13 mouse cellular contexts compared by ENCODE assay signal in genomic region chr9:14904741-14905475, GRCm38 (mm10). TPM values are rescaled to one million over a fixed set of nuclear protein-coding genes. Genes with fewer than 3 reads are reported as not detected.
DNase-seq lines count a peak whose midpoint lies in the region; ATAC-seq lines count a peak whose summit lies in the region.
"Had no signal": no experiment of that assay in that cellular context is flagged by ENCODE, and none has a peak within 500 bp of the region (broad histone marks: within the 10 kb centered on the region; RNA-seq: fewer than 3 reads in every experiment).

No protein-coding gene starts in this region.

- H3K36me3 ChIP-seq in heart, embryonic 12.5 days: no peaks in the 10 kb centered on the region
- H3K36me3 ChIP-seq in midbrain, embryonic 16.5 days (ENCODE audit: control insufficient read depth, insufficient read depth, low read length): no peaks in the 10 kb centered on the region
- H3K36me3 ChIP-seq in midbrain, embryonic 10.5 days: no peaks in the 10 kb centered on the region
- no peaks in the 10 kb centered on the region for H3K36me3 ChIP-seq in embryonic facial prominence, embryonic 14.5 days (ENCODE audit: control insufficient read depth, insufficient read depth, low read length)
- H3K36me3 ChIP-seq: hindbrain, embryonic 15.5 days; liver, embryonic 13.5 days had no signal

- no peaks in the 10 kb centered on the region for H3K9me3 ChIP-seq in heart, embryonic 12.5 days (replicated peaks)
- no peaks in the 10 kb centered on the region for H3K9me3 ChIP-seq in midbrain, embryonic 16.5 days (replicated peaks; ENCODE audit: control insufficient read depth, low read length, poor library complexity, severe bottlenecking)
- H3K9me3 ChIP-seq in midbrain, embryonic 10.5 days (replicated peaks): no peaks in the 10 kb centered on the region
- H3K9me3 ChIP-seq in embryonic facial prominence, embryonic 14.5 days (ENCODE audit: control insufficient read depth, low read length): no peaks in the 10 kb centered on the region
- H3K9me3 ChIP-seq: hindbrain, embryonic 15.5 days; liver, embryonic 13.5 days had no signal

- ATAC-seq in heart, embryonic 12.5 days (ENCODE audit: insufficient number of reproducible peaks, low FRiP score): no peak
- peak; percentile 43; the same call in 1 of the 2 replicates for ATAC-seq in midbrain, embryonic 16.5 days
- ATAC-seq in embryonic facial prominence, embryonic 14.5 days (ENCODE audit: low read depth): peak; percentile 62; the same call in 1 of the 2 replicates

- no peak overlapping the region for H3K9ac ChIP-seq in heart, embryonic 12.5 days
- no peak overlapping the region for H3K9ac ChIP-seq in midbrain, embryonic 16.5 days (ENCODE audit: low read depth, low read length)
- H3K9ac ChIP-seq in embryonic facial prominence, embryonic 14.5 days (ENCODE audit: low read depth, low read length): no peak overlapping the region
- H3K9ac ChIP-seq: hindbrain, embryonic 15.5 days; liver, embryonic 13.5 days had no signal

- H3K27me3 ChIP-seq in heart, embryonic 12.5 days (replicated peaks): no peaks in the 10 kb centered on the region
- H3K27me3 ChIP-seq in midbrain, embryonic 16.5 days (ENCODE audit: control insufficient read depth, insufficient read depth, low read depth, low read length): no peaks in the 10 kb centered on the region
- no peaks in the 10 kb centered on the region for H3K27me3 ChIP-seq in midbrain, embryonic 10.5 days (ENCODE audit: low read depth, poor library complexity, severe bottlenecking)
- no peaks in the 10 kb centered on the region for H3K27me3 ChIP-seq in embryonic facial prominence, embryonic 14.5 days (replicated peaks; ENCODE audit: control insufficient read depth, insufficient read depth, low read length)
- H3K27me3 ChIP-seq: hindbrain, embryonic 15.5 days; liver, embryonic 13.5 days had no signal

- intact Hi-C loops in heart, postnatal 36 days (cut with DNase I): no loop called here

- peak overlapping the region; percentile 26 for H3K4me2 ChIP-seq in heart, embryonic 12.5 days
- H3K4me2 ChIP-seq in midbrain, embryonic 16.5 days (ENCODE audit: low read length): no peak overlapping the region
- no peak overlapping the region for H3K4me2 ChIP-seq in embryonic facial prominence, embryonic 14.5 days (ENCODE audit: low read depth, low read length)
- H3K4me2 ChIP-seq: hindbrain, embryonic 15.5 days; liver, embryonic 13.5 days had no signal

- H3K4me3 ChIP-seq in heart, embryonic 12.5 days: no peak overlapping the region
- H3K4me3 ChIP-seq in midbrain, embryonic 16.5 days (ENCODE audit: low read depth, low read length): no peak overlapping the region
- H3K4me3 ChIP-seq in midbrain, embryonic 10.5 days: no peak overlapping the region
- H3K4me3 ChIP-seq in embryonic facial prominence, embryonic 14.5 days (ENCODE audit: low read depth, low read length): no peak overlapping the region
- H3K4me3 ChIP-seq: hindbrain, embryonic 15.5 days; liver, embryonic 13.5 days had no signal

- H3K4me1 ChIP-seq in heart, embryonic 12.5 days (replicated peaks): peaks cover 40% of the 10 kb centered on the region
- peaks cover 7% of the 10 kb centered on the region; the same call in 1 of the 2 replicates for H3K4me1 ChIP-seq in midbrain, embryonic 16.5 days (ENCODE audit: control insufficient read depth, insufficient read depth, low read length)
- peaks cover 23% of the 10 kb centered on the region for H3K4me1 ChIP-seq in midbrain, embryonic 10.5 days
- peaks cover 25% of the 10 kb centered on the region for H3K4me1 ChIP-seq in embryonic facial prominence, embryonic 14.5 days (ENCODE audit: control insufficient read depth, insufficient read depth, low read length)
- H3K4me1 ChIP-seq: liver, embryonic 13.5 days had no signal

- WGBS in heart, embryonic 12.5 days: 21% methylated on average over 9 of the region's 9 CpGs
- 53% methylated on average over 9 of the region's 9 CpGs for WGBS in midbrain, embryonic 16.5 days
- 57% methylated on average over 9 of the region's 9 CpGs for WGBS in midbrain, embryonic 10.5 days
- 29% methylated on average over 9 of the region's 9 CpGs for WGBS in embryonic facial prominence, embryonic 14.5 days

- DNase-seq in heart, postnatal 36 days: no peak
- no peak for DNase-seq in midbrain, embryonic 10.5 days (ENCODE audit: low spot score)
- peak; percentile 64 for DNase-seq in embryonic facial prominence, embryonic 14.5 days (ENCODE audit: low spot score)
- DNase-seq in thymus, postnatal 10 days (ENCODE audit: low spot score in 2 of 2): peak; percentile 44 to 67
- DNase-seq in layer of hippocampus, postnatal 10 days (ENCODE audit: low spot score in 2 of 2): no peak
- DNase-seq in ovary, postnatal 14 days (ENCODE audit: low spot score): no peak
- DNase-seq: cerebellum, adult 9-10 months; liver, embryonic 13.5 days had no signal

- H3K27ac ChIP-seq in heart, embryonic 12.5 days (ENCODE audit: poor library complexity, severe bottlenecking): no peak overlapping the region
- no peak overlapping the region for H3K27ac ChIP-seq in midbrain, embryonic 16.5 days (ENCODE audit: low read length)
- no peak overlapping the region for H3K27ac ChIP-seq in midbrain, embryonic 10.5 days (replicated peaks)
- 0 out of 2 replicates have a peak overlapping the region, but pooled peaks have one; percentile 18 for H3K27ac ChIP-seq in embryonic facial prominence, embryonic 14.5 days (replicated peaks; ENCODE audit: low read depth, low read length)
- H3K27ac ChIP-seq: hindbrain, embryonic 15.5 days; liver, embryonic 13.5 days had no signal

RNA-seq across cellular contexts. Expression of gene Izumo1r, which starts 1.2 kb away (rescaled TPM):
- not detected in 2 replicates for polyA plus RNA-seq in heart, embryonic 12.5 days (2016; fragmentation: Nextera tagmentation; extraction: Ambion mirVana)
- not detected for total RNA-seq in heart, postnatal 36 days (2021)
- polyA plus RNA-seq in midbrain, embryonic 16.5 days (2015; fragmentation: Nextera tagmentation; extraction: Ambion mirVana): not detected in 2 replicates
- not detected in 2 replicates for polyA plus RNA-seq in midbrain, embryonic 10.5 days (2016; fragmentation: Nextera tagmentation; extraction: Ambion mirVana)
- 0.26 and 0.51 TPM in 2 replicates for polyA plus RNA-seq in embryonic facial prominence, embryonic 14.5 days (2014; fragmentation: Nextera tagmentation; extraction: Ambion mirVana)
- not detected for total RNA-seq in layer of hippocampus, postnatal 10 days (2021)
- total RNA-seq: adrenal gland, adult 18-20 months had no signal
- polyA plus RNA-seq: hindbrain, embryonic 15.5 days; liver, embryonic 13.5 days; testis, adult 2 months had no signal

RNA-seq across cellular contexts. Expression of gene Gpr83, which starts 44.9 kb away (rescaled TPM):
- not detected in 2 replicates for polyA plus RNA-seq in heart, embryonic 12.5 days (2016; fragmentation: Nextera tagmentation; extraction: Ambion mirVana)
- not detected for total RNA-seq in heart, postnatal 36 days (2021)
- polyA plus RNA-seq in midbrain, embryonic 16.5 days (2015; fragmentation: Nextera tagmentation; extraction: Ambion mirVana): 4.1 and 4.2 TPM in 2 replicates
- 0.25 and 0.40 TPM in 2 replicates for polyA plus RNA-seq in midbrain, embryonic 10.5 days (2016; fragmentation: Nextera tagmentation; extraction: Ambion mirVana)
- polyA plus RNA-seq in embryonic facial prominence, embryonic 14.5 days (2014; fragmentation: Nextera tagmentation; extraction: Ambion mirVana): 3.2 and 4.4 TPM in 2 replicates
- 1 to 10 TPM; 7.5 to 7.7 TPM for total RNA-seq in layer of hippocampus, postnatal 10 days (2021)
- total RNA-seq: adrenal gland, adult 18-20 months had no signal

Comparison
In these comparisons a context has a peak if more than half of its experiments do, and no peak if none do; other contexts are left out.
1. DNase-seq: peak in embryonic facial prominence, embryonic 14.5 days (single experiment) and thymus, postnatal 10 days (2 of 2); none in heart, postnatal 36 days (0 of 2), midbrain, embryonic 10.5 days (single experiment), layer of hippocampus, postnatal 10 days (0 of 2) and ovary, postnatal 14 days (single experiment).